22 mouse cellular contexts compared by ENCODE assay signal in the genomic region with DNA sequence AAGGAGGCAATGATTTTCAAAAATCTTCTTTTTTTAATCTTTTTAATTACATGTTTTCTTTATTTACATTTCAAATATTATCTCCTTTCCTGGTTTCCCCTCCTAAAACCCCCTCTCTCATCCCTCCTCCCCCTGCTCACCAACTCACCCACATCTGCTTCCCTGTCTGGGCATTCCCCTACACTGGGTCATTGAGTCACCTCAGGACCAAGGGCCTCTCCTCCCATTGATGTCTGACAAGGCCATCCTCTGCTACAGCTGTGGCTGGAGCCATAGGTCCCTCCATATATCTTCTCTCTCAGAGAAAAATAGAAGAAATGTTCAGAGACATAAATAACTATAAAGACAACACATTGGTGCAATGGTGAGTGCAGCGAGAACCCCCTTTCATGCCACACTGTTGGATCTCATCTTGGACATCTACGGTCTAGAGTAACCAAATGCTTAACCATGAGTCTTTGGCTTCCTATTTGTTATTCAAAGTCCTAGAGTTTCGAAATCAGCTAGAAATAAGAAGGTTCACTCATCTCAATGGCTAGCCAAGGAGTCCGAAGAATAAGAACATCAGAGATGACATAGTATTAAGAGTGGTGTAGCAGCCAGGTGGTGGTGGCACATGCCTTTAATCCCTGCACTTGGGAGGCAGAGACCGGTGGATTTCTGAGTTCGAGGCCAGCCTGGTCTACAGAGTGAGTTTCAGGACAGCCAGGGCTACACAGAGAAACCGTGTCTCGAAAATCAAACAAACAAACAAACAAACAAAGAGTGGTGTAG.
DNase-seq lines count a peak whose midpoint lies in the region; ATAC-seq and TF ChIP-seq lines count a peak whose summit lies in the region.
"Had no signal": no experiment of that assay in that cellular context is flagged by ENCODE, and none has a peak within 500 bp of the region (broad histone marks: within the 10 kb centered on the region; RNA-seq: fewer than 3 reads in every experiment).

No protein-coding gene starts in this region.

- no peak for TF ChIP-seq POLR2A in CH12.LX (IDR thresholded peaks at IDR 0.05; ENCODE audit: low read depth, low read length)
- no peak for TF ChIP-seq POLR2A in myocyte (IDR thresholded peaks at IDR 0.05; ENCODE audit: insufficient read length, low read depth)

- 74% methylated on average over 8 of the region's 8 CpGs for WGBS in liver, postnatal 0 days (ENCODE audit: insufficient replicate concordance)
- WGBS in liver, embryonic 12.5 days (ENCODE audit: insufficient replicate concordance), result 73% methylated on average over 8 of the region's 8 CpGs

- H3ac ChIP-seq in myocyte (ENCODE audit: control insufficient read depth, insufficient read length), result no peak overlapping the region

- DNase-seq in liver, postnatal 0 days, result no peak
- DNase-seq in CH12.LX (ENCODE audit: extremely low read depth), result peak; percentile 35
- no peak for DNase-seq in c-Kit-positive CD71-positive TER-119-positive erythroid progenitor cells, embryonic 14.5 days (ENCODE audit: low spot score)
- DNase-seq: adrenal gland, adult 2 months; adrenal gland, adult 8-10 months; adrenal gland, postnatal 10 days; adrenal gland, postnatal 14 days; adrenal gland, postnatal 25 days; adrenal gland, postnatal 36 days; B cell, adult 2 months; cerebellum, adult 11 months; cerebellum, adult 11-12 months; cerebellum, adult 18-20 months; cerebellum, adult 2 months; cerebellum, adult 8-10 months had no signal

- no peaks in the 10 kb centered on the region for H3K36me3 ChIP-seq in liver, postnatal 0 days (replicated peaks; ENCODE audit: insufficient read depth, low read length)
- H3K36me3 ChIP-seq in liver, embryonic 12.5 days, result no peaks in the 10 kb centered on the region
- H3K36me3 ChIP-seq in CH12.LX (replicated peaks in 1 of 2; ENCODE audit: control insufficient read depth in 1 of 2, insufficient read depth in 1 of 2, low read length in 1 of 2) (no peaks in the 10 kb centered on the region), myocyte (ENCODE audit: control insufficient read depth, insufficient read depth) (no peaks in the 10 kb centered on the region)
- H3K36me3 ChIP-seq: G1E had no signal

- peak overlapping the region; percentile 38; the same call in 1 of the 2 replicates for H3K4me2 ChIP-seq in liver, postnatal 0 days (ENCODE audit: low read depth, low read length)
- H3K4me2 ChIP-seq in liver, embryonic 12.5 days, result no peak overlapping the region
- H3K4me2 ChIP-seq in CH12.LX (ENCODE audit: insufficient read depth, low read depth, poor library complexity, severe bottlenecking) (peak overlapping the region; percentile 44; the same call in 1 of the 2 replicates), myocyte (ENCODE audit: low read depth) (peak overlapping the region; percentile 60)

- dilution Hi-C loops in CH12.LX (cut with MboI; ENCODE audit: extremely low pct_ligation_motif_present, extremely low pct_unique_long_range_greater_than_20kb, low sequenced_read_pairs), result no loop called here

- no peaks in the 10 kb centered on the region for H3K27me3 ChIP-seq in liver, postnatal 0 days (ENCODE audit: insufficient read depth, low read length)
- no peaks in the 10 kb centered on the region for H3K27me3 ChIP-seq in liver, embryonic 12.5 days (replicated peaks)
- H3K27me3 ChIP-seq in CH12.LX (replicated peaks), result no peaks in the 10 kb centered on the region
- H3K27me3 ChIP-seq in myocyte (ENCODE audit: control insufficient read depth, insufficient read depth, insufficient read length), result no peaks in the 10 kb centered on the region
- H3K27me3 ChIP-seq: Patski had no signal

- TF ChIP-seq RAD21 in CH12.LX (IDR thresholded peaks at IDR 0.05; ENCODE audit: low read depth, low read length), result no peak

- no peak overlapping the region for H3K9ac ChIP-seq in liver, postnatal 0 days (replicated peaks)
- H3K9ac ChIP-seq in liver, embryonic 12.5 days, result no peak overlapping the region
- H3K9ac ChIP-seq in CH12.LX (ENCODE audit: insufficient read depth, low read depth), result no peak overlapping the region

- no peak for TF ChIP-seq EP300 in liver, postnatal 0 days (IDR thresholded peaks at IDR 0.05; ENCODE audit: low read depth)
- TF ChIP-seq EP300 in CH12.LX (IDR thresholded peaks at IDR 0.05; ENCODE audit: low read length), result peak; percentile 63

- in situ Hi-C loops in CH12.LX (cut with MboI; ENCODE audit: low pct_ligation_motif_present, low pct_unique_long_range_greater_than_20kb, low sequenced_read_pairs), result no loop called here

- H3K79me2 ChIP-seq in CH12.LX (replicated peaks; ENCODE audit: control insufficient read depth, extremely low read depth, insufficient read depth, poor library complexity, severe bottlenecking) (no peaks in the 10 kb centered on the region), myocyte (ENCODE audit: control insufficient read depth, insufficient read depth) (no peaks in the 10 kb centered on the region)

- no peak overlapping the region for H3K27ac ChIP-seq in liver, postnatal 0 days (ENCODE audit: low read depth)
- H3K27ac ChIP-seq in liver, embryonic 12.5 days, result no peak overlapping the region
- H3K27ac ChIP-seq in CH12.LX (ENCODE audit: insufficient read depth, low read depth), result peak overlapping the region; percentile 84

- no peak for TF ChIP-seq CTCF in liver, postnatal 0 days (IDR thresholded peaks at IDR 0.05; ENCODE audit: low read depth)
- TF ChIP-seq CTCF in CH12.LX (conservative IDR thresholded peaks at IDR 0.05 in 1 of 2, IDR thresholded peaks at IDR 0.05 in 1 of 2; ENCODE audit: low read depth in 2 of 2, low read length in 2 of 2), result no peak

- H3K4me1 ChIP-seq in liver, postnatal 0 days (ENCODE audit: insufficient read depth), result no peaks in the 10 kb centered on the region
- no peaks in the 10 kb centered on the region for H3K4me1 ChIP-seq in liver, embryonic 12.5 days
- H3K4me1 ChIP-seq in CH12.LX (ENCODE audit: control insufficient read depth in 1 of 2, insufficient read depth in 2 of 2), result peaks cover 0 to 16% of the 10 kb centered on the region in 2 experiments; a peak in 2 of 4 replicates

- ATAC-seq in liver, postnatal 0 days, result no peak
- no peak for ATAC-seq in liver, embryonic 12.5 days
- no peak for ATAC-seq in frontal cortex, adult (ENCODE audit: low TSS enrichment)
- ATAC-seq: activated CD4-positive, CD25-positive, alpha-beta regulatory T cell, adult 4 months; CD4-positive, CD25-positive, alpha-beta regulatory T cell, adult 4 months; Patski had no signal

- H3K9me3 ChIP-seq in liver, postnatal 0 days (ENCODE audit: low read length), result no peaks in the 10 kb centered on the region
- H3K9me3 ChIP-seq in liver, embryonic 12.5 days (replicated peaks), result 0 out of 2 replicates have a peak, but pooled peaks cover 3% of the 10 kb centered on the region
- no peaks in the 10 kb centered on the region for H3K9me3 ChIP-seq in CH12.LX (replicated peaks; ENCODE audit: low read length)

- no peak overlapping the region for H3K4me3 ChIP-seq in liver, postnatal 0 days (ENCODE audit: low read depth, low read length)
- H3K4me3 ChIP-seq in liver, embryonic 12.5 days, result no peak overlapping the region
- H3K4me3 ChIP-seq in CH12.LX (replicated peaks in 1 of 3; ENCODE audit: low read depth in 2 of 3, low read length in 2 of 3, poor library complexity in 1 of 3) (no peak overlapping the region), myocyte (no peak overlapping the region)

TF ChIP-seq in CH12.LX, 34 proteins besides CTCF, POLR2A, EP300 and RAD21:
- TF ChIP-seq ETS1 (conservative IDR thresholded peaks at IDR 0.05; ENCODE audit: low read depth, low read length) (peak; percentile 44), JUN (IDR thresholded peaks at IDR 0.05; ENCODE audit: insufficient read depth, low read depth, low read length) (peak; percentile 16; the same call in 1 of the 2 replicates), SIN3A (IDR thresholded peaks at IDR 0.05; ENCODE audit: low read length) (peak; percentile 57), CHD2 (IDR thresholded peaks at IDR 0.05; ENCODE audit: low read length) (peak; percentile 56; the same call in 1 of the 2 replicates), MXI1 (IDR thresholded peaks at IDR 0.05; ENCODE audit: low read depth, low read length) (no peak), TBP (conservative IDR thresholded peaks at IDR 0.05; ENCODE audit: low read depth, low read length) (peak; percentile 97), KAT2A (IDR thresholded peaks at IDR 0.05; ENCODE audit: insufficient replicate concordance, low read length) (no peak), MAZ (IDR thresholded peaks at IDR 0.05; ENCODE audit: low read depth, low read length) (peak; percentile 79), MEF2A (IDR thresholded peaks at IDR 0.05; ENCODE audit: borderline replicate concordance, low read depth, low read length) (peak; percentile 33; the same call in 1 of the 2 replicates), GABPA (IDR thresholded peaks at IDR 0.05; ENCODE audit: insufficient replicate concordance, low read depth, low read length) (no peak), ELF1 (IDR thresholded peaks at IDR 0.05; ENCODE audit: low read depth, low read length) (peak; percentile 60; the same call in 1 of the 2 replicates), IRF4 (IDR thresholded peaks at IDR 0.05; ENCODE audit: low read depth, low read length) (peak; percentile 83), TCF12 (IDR thresholded peaks at IDR 0.05; ENCODE audit: low read depth, low read length) (peak; percentile 70)

TF ChIP-seq in myocyte, 11 proteins besides CTCF, POLR2A, EP300 and RAD21:
- no peak for TF ChIP-seq TCF12 (IDR thresholded peaks at IDR 0.05; ENCODE audit: insufficient read depth, poor library complexity, severe bottlenecking)
- no peak for TF ChIP-seq E2F4 (IDR thresholded peaks at IDR 0.05; ENCODE audit: insufficient read depth)
